Mouse (Mus musculus): ENCODE measurements at regions not wholly inside any gene's neighbourhood (a gene's known extent, or its start where the extent isn't known, plus 50 kb on each side); places are given as distances from the start of the nearest gene placed in this dataset.

DNA sequence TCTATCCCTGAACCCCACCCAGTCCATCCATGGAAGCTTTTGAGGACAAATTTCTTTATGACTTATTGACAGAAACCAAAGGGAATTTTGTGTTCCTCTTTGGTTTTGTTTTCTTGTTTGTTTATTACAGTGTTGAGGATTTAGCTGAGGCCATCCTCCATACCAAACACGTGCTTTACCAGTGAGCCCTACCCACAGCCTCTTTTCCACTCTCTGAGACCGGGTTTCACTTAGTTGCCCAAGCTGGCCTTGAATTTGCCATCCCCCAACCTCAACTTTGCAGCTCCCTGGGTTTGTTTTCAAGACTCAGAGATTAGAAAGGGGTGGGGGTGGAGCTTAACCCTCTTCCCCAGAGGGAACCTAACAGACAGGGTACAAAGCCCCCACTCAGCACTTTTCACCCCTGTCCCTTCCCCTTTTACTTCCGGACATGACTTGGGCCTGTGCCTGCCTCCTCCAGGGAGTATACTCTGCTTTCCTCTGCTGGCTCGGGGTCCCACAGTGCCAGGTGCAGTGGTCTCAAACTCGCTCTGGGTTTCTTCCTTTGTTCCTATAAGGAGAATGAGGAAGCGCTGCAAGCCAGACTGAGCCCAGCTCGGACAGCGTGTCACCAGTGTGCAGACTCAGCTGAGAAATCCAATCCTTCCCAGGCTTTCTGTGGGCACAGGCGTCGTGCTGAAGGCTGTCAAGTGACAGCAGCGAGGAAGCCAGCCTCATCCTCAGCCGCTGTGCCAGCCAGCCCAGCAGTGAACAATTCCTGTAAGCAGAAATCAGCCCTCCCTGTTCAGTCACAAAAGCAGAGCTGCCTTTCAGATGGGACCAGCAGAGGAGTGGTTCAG, 72.8 kb upstream of the Mef2a start:
- ATAC-seq (ENCODE audit: insufficient read depth), result peak; percentile 26; the same call in 1 of the 2 replicates
- no peak for TF ChIP-seq EP300 (IDR thresholded peaks at IDR 0.05; ENCODE audit: low read depth)
- no peak for TF ChIP-seq CTCF (IDR thresholded peaks at IDR 0.05; ENCODE audit: low read depth)
- DNase-seq (ENCODE audit: low read depth in 3 of 3, low spot score in 3 of 3), result no peak
- H3K4me2 ChIP-seq (ENCODE audit: low read depth), result no peak overlapping the region
- no peak overlapping the region for H3K4me3 ChIP-seq (ENCODE audit: insufficient read depth in 1 of 2, low read depth in 2 of 2, low read length in 2 of 2)
- H3K36me3 ChIP-seq (replicated peaks; ENCODE audit: control insufficient read depth, insufficient read depth, low read depth), result no peaks in the 10 kb centered on the region
- no peaks in the 10 kb centered on the region for H3K9me3 ChIP-seq (ENCODE audit: control insufficient read depth, low read length)
- 11% methylated on average over 12 of the region's 12 CpGs for WGBS (ENCODE audit: insufficient replicate concordance)
- H3K9ac ChIP-seq (replicated peaks), result no peak overlapping the region
- no peaks in the 10 kb centered on the region; a peak in 1 of 4 replicates for H3K4me1 ChIP-seq (replicated peaks; ENCODE audit: control insufficient read depth in 2 of 2, insufficient read depth in 2 of 2, low read length in 1 of 2)
- H3K27me3 ChIP-seq (ENCODE audit: control insufficient read depth, insufficient read depth, low read length), result no peaks in the 10 kb centered on the region
- no peak overlapping the region for H3K27ac ChIP-seq

DNA sequence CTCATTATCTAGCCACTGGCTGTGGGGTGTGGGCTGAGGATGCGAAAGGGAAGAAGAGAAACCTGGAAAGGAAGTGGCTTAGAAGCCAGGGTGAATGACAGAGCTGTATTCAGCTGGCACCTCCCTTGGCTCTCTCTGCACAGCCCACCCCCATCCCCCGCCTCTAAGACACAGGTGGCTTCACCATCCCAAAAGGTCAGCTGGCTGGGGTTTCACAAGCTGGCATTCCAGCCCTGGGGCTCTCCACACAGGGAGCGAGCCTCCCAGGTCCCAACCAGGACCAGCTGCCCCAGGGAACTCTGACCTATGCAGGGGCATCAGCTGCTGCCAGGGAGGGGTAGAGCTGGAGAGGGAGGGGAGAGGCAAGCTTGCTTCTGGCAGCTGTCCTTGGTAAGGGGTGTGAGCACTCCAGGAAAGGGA, 71.9 kb upstream of the Mef2a start:
- Histone ChIP-seq H3K36me3 (replicated peaks; ENCODE audit: control insufficient read depth, insufficient read depth, low read depth) (no peaks in the 10 kb centered on the region), H3K4me2 (ENCODE audit: low read depth) (no peak overlapping the region), H3K9ac (replicated peaks) (no peak overlapping the region), H3K9me3 (ENCODE audit: control insufficient read depth, low read length) (no peaks in the 10 kb centered on the region), H3K4me3 (ENCODE audit: insufficient read depth in 1 of 2, low read depth in 2 of 2, low read length in 2 of 2) (no peak overlapping the region), H3K4me1 (replicated peaks; ENCODE audit: control insufficient read depth in 2 of 2, insufficient read depth in 2 of 2, low read length in 1 of 2) (no peaks in the 10 kb centered on the region; a peak in 1 of 4 replicates), H3K27me3 (ENCODE audit: control insufficient read depth, insufficient read depth, low read length) (no peaks in the 10 kb centered on the region), H3K27ac (no peak overlapping the region)
- TF ChIP-seq CTCF (IDR thresholded peaks at IDR 0.05; ENCODE audit: low read depth) (no peak), EP300 (IDR thresholded peaks at IDR 0.05; ENCODE audit: low read depth) (no peak)
- 28% methylated on average over 3 of the region's 3 CpGs for WGBS (ENCODE audit: insufficient replicate concordance)
- DNase-seq (ENCODE audit: low read depth in 3 of 3, low spot score in 3 of 3) (no peak), ATAC-seq (ENCODE audit: insufficient read depth) (no peak)

DNA sequence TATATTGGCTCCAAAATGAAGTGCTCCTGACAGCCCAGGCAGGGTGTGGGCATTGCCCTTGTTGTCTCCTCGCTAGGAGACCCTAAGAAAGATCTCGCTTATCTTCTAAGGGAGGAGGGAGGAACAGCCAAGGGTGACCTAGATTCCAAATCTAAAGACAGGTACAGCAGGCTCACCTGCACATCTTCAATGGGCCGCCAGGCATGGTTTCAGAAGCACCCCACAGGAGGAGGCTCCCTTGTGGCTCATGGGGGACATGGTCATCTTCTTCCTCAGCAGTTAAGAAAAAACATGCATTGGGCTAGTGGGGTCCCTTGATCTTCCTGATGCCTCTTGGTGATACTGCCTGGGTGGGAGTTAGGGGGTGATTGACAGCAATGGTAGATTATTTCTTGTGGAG, 71.0 kb upstream of the Mef2a start:
- H3K4me2 ChIP-seq (ENCODE audit: low read depth), result no peak overlapping the region
- TF ChIP-seq EP300 (IDR thresholded peaks at IDR 0.05; ENCODE audit: low read depth) (no peak), CTCF (IDR thresholded peaks at IDR 0.05; ENCODE audit: low read depth) (no peak)
- no peak for ATAC-seq (ENCODE audit: insufficient read depth)
- no peak overlapping the region for H3K9ac ChIP-seq (replicated peaks)
- H3K27ac ChIP-seq, result no peak overlapping the region
- DNase-seq (ENCODE audit: low read depth in 3 of 3, low spot score in 3 of 3), result no peak
- no peaks in the 10 kb centered on the region for H3K9me3 ChIP-seq (ENCODE audit: control insufficient read depth, low read length)
- no peaks in the 10 kb centered on the region; a peak in 1 of 4 replicates for H3K4me1 ChIP-seq (replicated peaks; ENCODE audit: control insufficient read depth in 2 of 2, insufficient read depth in 2 of 2, low read length in 1 of 2)
- H3K36me3 ChIP-seq (replicated peaks; ENCODE audit: control insufficient read depth, insufficient read depth, low read depth), result no peaks in the 10 kb centered on the region
- H3K4me3 ChIP-seq (ENCODE audit: insufficient read depth in 1 of 2, low read depth in 2 of 2, low read length in 2 of 2), result no peak overlapping the region
- no peaks in the 10 kb centered on the region for H3K27me3 ChIP-seq (ENCODE audit: control insufficient read depth, insufficient read depth, low read length)
- 56% methylated on average over 3 of the region's 3 CpGs for WGBS (ENCODE audit: insufficient replicate concordance)

DNA sequence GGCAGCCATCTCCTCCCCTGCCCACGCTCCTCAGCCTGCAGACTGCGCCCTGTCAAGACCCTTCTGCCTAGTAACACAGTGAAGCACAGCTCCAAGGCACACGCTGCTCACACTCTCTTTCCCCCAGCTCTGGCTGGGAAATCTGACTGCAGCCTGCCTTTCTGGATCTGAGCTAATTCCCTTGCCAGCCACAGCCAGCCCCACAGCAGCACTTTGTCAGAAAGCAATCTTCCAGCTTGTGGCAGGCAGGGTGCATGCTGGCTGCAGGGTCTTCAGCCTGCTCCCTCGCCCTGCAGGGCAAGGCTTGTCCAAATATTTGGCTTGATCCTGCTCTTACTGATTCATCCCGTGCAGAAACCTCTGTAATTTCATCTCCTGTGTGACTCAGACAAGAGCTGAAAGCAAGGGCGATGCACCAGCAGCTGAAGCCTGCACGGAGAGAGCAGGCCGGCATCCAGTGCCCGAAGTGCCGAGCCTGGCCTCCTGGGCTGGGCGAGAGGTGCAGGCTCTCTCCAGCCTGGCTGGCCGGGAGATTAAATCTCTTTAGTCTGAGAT, 70.4 kb upstream of the Mef2a start:
- no peaks in the 10 kb centered on the region for H3K9me3 ChIP-seq (ENCODE audit: control insufficient read depth, low read length)
- DNase-seq (ENCODE audit: low read depth in 3 of 3, low spot score in 3 of 3) (no peak), ATAC-seq (ENCODE audit: insufficient read depth) (no peak)
- H3K4me2 ChIP-seq (ENCODE audit: low read depth), result no peak overlapping the region
- WGBS (ENCODE audit: insufficient replicate concordance), result 50% methylated on average over 12 of the region's 12 CpGs
- no peak overlapping the region for H3K9ac ChIP-seq (replicated peaks)
- H3K4me3 ChIP-seq (ENCODE audit: insufficient read depth in 1 of 2, low read depth in 2 of 2, low read length in 2 of 2), result no peak overlapping the region
- no peaks in the 10 kb centered on the region for H3K36me3 ChIP-seq (replicated peaks; ENCODE audit: control insufficient read depth, insufficient read depth, low read depth)
- no peaks in the 10 kb centered on the region; a peak in 1 of 4 replicates for H3K4me1 ChIP-seq (replicated peaks; ENCODE audit: control insufficient read depth in 2 of 2, insufficient read depth in 2 of 2, low read length in 1 of 2)
- TF ChIP-seq EP300 (IDR thresholded peaks at IDR 0.05; ENCODE audit: low read depth) (no peak), CTCF (IDR thresholded peaks at IDR 0.05; ENCODE audit: low read depth) (no peak)
- no peak overlapping the region for H3K27ac ChIP-seq
- no peaks in the 10 kb centered on the region for H3K27me3 ChIP-seq (ENCODE audit: control insufficient read depth, insufficient read depth, low read length)

DNA sequence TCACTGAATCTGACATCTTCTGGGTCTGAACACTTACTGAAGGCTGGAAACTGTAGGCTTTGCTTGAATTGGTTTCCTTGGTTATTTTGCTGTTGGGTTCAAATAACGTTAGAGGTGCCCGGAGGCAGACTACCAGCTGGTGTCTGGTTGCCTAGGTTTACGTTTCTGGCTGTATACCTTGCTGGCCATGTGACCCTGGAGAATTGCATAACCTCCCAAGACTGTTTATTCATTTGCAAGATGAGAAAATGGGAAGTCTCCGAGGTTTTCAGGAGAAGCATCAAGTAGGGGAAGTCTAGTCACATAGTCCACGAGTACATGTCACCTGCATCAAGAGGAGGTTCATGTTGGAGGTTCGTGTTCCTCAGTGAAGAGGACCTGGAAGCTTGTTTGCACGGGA, 69.6 kb upstream of the Mef2a start:
- H3K9ac ChIP-seq (replicated peaks), result no peak overlapping the region
- ATAC-seq (ENCODE audit: insufficient read depth), result no peak
- no peak overlapping the region for H3K27ac ChIP-seq
- H3K4me2 ChIP-seq (ENCODE audit: low read depth), result no peak overlapping the region
- H3K4me3 ChIP-seq (ENCODE audit: insufficient read depth in 1 of 2, low read depth in 2 of 2, low read length in 2 of 2), result no peak overlapping the region
- H3K27me3 ChIP-seq (ENCODE audit: control insufficient read depth, insufficient read depth, low read length), result no peaks in the 10 kb centered on the region
- no peaks in the 10 kb centered on the region for H3K36me3 ChIP-seq (replicated peaks; ENCODE audit: control insufficient read depth, insufficient read depth, low read depth)
- WGBS (ENCODE audit: insufficient replicate concordance), result 38% methylated on average over 7 of the region's 7 CpGs
- H3K9me3 ChIP-seq (ENCODE audit: control insufficient read depth, low read length), result no peaks in the 10 kb centered on the region
- TF ChIP-seq CTCF (IDR thresholded peaks at IDR 0.05; ENCODE audit: low read depth) (no peak), EP300 (IDR thresholded peaks at IDR 0.05; ENCODE audit: low read depth) (no peak)
- DNase-seq (ENCODE audit: low read depth in 3 of 3, low spot score in 3 of 3), result no peak
- peaks cover 0 to 5% of the 10 kb centered on the region in 2 experiments; a peak in 2 of 4 replicates for H3K4me1 ChIP-seq (replicated peaks; ENCODE audit: control insufficient read depth in 2 of 2, insufficient read depth in 2 of 2, low read length in 1 of 2)

Data from liver, embryonic 14.5 days (tissue).